Mouse (Mus musculus): ENCODE results near the gene Atrnl1. TPM values are rescaled to one million over a fixed set of nuclear protein-coding genes. Genes with fewer than 3 reads are reported as not detected.

Atrnl1 gene
- total RNA-seq, 2 experiments from 2014 or later: 14.4 to 17.2 TPM

DNA sequence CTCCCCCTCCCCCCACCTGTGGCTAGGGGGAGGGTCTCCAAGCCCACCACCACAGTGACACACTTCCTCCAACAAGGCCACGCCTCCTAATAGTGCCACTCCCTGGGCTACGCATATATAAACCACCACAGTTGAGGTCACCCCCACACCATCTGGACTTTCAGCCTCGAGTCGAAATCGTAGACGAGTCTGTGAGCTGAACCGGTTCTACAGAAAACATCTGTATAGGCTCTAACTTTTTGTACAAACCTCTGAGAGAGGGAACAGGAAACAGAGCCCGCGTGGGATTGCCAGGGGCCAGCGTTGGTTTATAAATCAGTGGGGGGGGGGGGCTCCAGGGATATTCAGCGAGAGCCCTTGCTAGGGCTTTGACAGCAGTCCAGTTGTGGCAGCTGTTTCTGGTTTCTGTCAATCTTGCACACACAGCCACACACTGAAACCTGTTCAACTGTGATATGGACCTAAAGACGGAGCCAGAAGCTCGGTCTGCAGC, 508.9 kb downstream of the Atrnl1 start:
- DNase-seq: no peak

- DNase-seq: no peak
These were observed 509.8 kb downstream of the Atrnl1 start for GRCm38 (mm10) chr19:58120661-58121060.

DNA sequence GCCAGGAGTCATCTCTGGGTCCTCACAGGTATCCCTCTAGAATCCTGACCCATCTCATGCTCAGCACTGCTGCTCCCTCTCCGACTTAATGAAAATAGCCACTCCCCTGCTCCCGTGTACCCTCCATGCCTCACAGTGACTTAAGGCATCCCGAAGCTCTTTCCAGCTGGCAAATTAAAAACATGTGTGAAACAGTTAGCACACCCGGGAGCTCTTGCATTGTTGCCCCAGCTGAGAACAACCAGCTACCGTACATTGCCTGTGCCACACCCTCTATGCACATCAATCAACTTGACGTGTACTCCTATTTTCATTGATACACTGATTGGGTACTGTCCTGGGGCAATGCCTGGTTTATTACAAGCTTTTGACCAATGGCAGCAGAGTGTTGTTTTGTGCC, 510.8 kb downstream of the Atrnl1 start:
- DNase-seq: no peak

- DNase-seq: no peak
These were observed 512.8 kb downstream of the Atrnl1 start for GRCm38 (mm10) chr19:58123620-58124019.

GRCm38 (mm10) chr19:58124566-58124965, 513.7 kb downstream of the Atrnl1 start:
- DNase-seq: no peak

DNA sequence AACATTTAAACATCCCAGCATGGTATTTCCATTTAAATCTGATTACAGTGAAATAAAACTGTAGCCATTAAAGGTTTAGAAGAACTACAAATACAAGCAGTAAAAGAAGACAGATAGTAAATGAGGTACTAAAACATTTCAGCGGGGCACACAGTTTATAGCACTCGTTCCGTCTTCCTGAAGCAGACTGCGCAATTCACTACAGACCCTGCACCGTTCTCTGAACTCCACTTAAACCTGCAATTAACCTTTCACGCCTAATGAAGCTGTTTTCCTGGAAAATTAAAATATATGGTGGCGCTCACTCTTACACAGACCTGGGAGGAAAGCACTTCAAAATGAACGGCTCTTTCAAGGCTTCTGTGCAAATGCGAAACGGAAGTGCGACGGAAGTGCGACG, 514.2 kb downstream of the Atrnl1 start:
- no peak for DNase-seq

- DNase-seq: no peak
These were observed 521.1 kb downstream of the Atrnl1 start for GRCm38 (mm10) chr19:58131896-58132295.

DNA sequence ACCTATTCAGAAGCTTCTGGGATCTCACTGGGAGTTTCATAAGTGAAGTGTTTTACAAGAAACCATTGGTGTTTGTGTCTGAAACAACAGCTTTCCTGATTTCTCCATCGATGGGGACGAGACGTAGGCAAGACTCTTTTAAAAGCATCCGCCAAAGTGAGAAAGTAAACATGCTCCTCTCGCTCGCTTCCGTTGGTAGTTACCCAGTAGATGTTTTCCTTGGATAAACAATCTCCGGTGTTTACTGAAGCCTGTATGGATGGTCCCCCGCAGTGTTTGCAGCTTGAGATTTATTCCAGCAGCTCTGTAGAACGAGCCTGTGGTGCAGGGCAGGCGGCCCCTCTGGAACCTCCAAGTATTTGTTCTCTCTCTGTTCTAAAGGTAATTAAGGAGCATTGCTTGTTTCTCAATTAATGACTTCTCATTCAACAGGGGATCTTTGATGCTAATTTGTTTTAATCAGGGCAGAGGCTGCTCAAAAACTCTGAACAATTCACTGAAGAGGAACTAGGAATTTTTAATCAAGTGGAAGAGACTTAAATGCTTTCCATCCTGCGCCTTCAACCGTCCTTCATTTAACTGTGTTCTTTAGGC, 529.5 kb downstream of the Atrnl1 start:
- no peak for DNase-seq

DNA sequence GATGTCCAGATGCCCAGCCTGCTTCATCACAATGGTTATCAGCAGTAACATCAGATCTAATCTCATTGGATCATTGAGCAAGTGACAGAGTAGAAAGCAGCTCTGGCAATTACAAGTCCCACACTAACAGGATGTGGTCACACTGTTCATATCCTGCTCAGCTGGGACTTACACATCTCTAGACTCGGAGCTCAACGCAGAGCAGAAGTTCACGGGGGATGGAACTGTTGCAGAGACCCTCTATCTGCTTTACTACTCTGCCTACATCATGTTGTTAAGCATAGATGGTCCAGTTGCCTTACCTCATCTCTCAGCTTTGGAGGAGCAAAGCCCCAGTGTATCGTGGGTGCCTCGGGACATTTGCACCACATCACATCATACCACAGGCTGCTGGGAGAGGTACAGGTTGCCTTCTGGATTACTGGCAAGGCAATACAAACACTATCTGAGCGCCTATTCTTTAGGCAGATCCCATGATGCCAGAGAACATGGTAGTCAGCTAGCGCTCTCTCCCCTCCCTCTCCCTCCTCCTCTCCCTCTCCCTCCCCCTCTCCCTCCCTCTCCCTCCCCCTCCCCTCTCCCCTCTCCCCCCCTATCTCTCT, 533.1 kb downstream of the Atrnl1 start:
- no peak for DNase-seq

GRCm38 (mm10) chr19:58145521-58145920, 534.7 kb downstream of the Atrnl1 start:
- no peak for DNase-seq

- DNase-seq: no peak
These were observed 540.4 kb downstream of the Atrnl1 start for GRCm38 (mm10) chr19:58151257-58151656.

DNA sequence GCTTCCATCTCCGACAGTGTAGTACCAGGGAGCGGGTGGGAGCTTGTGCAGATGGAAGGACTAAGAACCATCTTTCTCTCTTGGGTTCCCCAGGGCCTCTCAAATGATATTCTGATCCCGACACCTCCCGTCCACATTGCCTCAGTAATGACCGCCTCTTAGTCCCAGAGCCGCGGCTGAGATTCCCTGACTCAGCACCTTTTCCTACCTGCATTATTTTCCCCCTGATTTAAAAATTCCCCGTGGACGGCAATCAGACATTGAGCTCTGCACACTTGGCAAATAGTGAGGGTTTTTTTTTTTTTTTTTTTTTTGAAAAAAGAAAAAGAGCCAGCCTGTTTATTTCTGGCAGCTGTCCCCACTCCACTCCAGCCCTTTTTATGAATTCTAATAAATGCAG, 550.7 kb downstream of the Atrnl1 start:
- DNase-seq: no peak

DNA sequence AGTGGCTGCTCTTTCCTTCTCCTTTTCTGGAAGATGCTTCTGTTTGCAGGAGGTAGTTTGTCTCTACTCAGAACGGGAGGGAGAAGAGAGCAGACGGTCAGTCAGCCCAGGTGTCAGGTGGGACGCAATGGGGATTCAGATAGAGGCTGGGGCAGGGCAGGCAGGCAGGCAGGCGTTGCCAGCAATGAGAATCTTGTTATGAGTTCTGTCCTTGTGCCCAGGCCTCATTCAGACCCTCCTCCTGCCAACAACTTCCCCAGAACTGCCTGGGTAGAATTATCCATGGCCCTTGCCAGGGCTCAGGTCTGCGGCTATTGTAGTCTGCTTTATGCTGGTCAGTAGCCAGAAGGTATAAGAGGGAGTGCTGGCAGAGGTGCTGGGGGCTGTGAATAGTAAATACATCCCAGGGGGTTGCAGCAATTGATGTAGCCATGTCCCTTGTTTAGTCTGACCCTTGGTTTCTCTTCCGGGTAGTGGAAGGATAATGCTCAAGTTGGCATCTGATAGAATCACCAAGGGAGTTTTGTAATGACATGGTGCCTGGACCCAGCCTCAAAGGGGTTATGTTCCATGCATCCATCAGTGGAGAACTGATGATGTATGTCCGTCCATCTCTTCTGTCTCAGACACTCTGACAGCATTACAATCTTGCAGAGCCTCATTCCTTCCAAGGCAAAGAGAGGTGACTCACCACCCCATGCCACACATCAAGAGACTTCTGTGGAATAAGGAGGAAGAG, 554.2 kb downstream of the Atrnl1 start:
- DNase-seq: no peak

DNA sequence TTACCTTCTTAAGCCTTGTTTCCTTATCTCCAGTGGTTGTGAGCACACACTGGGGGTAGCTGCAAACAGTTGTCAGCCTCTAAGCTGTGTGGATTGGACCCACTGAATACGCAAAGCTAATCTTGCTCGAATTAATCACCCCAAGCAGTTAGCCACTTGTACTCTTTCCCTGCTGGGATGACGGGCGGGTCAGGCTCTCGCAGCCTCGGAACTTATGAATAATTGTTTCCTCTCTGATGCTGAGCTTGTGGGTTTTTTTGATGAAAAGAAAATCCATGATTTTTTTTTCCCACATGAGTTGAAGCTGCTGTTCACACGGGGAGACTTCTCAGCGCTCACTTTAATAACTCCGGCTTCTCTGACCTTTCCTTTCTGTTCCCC, 554.8 kb downstream of the Atrnl1 start:
- DNase-seq: no peak

DNA sequence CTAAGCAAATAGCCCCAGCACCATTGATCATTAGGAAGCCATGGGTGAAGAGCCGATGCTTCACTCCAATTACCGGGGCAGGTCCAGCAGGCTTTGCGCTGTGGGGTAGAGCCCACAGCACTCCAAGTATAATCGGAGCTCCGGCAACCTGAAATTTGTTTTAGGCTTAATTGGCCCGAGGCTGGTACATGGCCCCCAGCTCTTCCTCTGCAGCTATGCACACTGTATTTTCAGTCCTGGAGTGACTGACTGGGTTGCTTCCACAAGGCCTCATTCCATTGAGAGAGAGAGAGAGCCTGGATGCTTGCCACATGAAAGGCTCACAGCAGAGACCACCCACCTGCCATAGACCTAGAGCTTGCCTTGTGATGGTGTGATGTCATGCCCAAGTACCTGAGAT, 555.3 kb downstream of the Atrnl1 start:
- no peak for DNase-seq

- DNase-seq: no peak
These were observed 567.6 kb downstream of the Atrnl1 start for GRCm38 (mm10) chr19:58178410-58178809.

DNA sequence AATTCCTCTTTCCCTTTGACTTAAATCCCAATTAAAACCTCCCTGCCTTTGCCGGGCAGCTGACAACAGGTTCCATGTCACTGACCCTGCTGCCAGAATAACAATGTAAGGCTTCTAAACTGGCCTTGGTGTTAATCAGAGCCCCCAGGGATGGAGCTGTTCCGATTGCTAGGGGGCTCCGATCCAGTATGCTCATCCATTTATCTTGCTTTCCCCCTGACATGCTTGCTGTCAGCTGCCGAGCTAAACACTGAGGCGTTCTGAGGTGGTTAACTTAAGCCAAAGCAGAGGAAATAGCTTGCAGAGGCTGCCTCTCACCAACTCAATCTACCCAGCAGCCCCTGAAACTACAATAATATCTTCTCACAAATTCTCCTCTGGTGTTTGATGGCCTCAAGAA, 569.9 kb downstream of the Atrnl1 start:
- no peak for DNase-seq

Small RNA genes within 50 kb of the gene (microRNA-seq; reads per million reads assigned to microRNA genes)
- gene Mir5623: 0.25 to 0.64 reads per million in 2 experiments

Other genes with a start within 250 kb of the Atrnl1 start
- gene Trub1, start 158.1 kb upstream of the Atrnl1 start, total RNA-seq (2021): 10 to 100 TPM in 1 of 2 experiments, 1 to 10 TPM in 1; 8.0 to 10.8 TPM